Mouse (Mus musculus) kidney, postnatal 25 days (tissue): ENCODE data around the gene Tmco4.

Source experiments
- DNase-seq, 2 experiments: peaks; one replicate each; pipeline ENCODE4 v3.0.0; 2021; ENCODE audit warnings: mixed read lengths in 2 of 2

Tmco4 gene

GRCm38 (mm10) chr4:139024379-139024778 is 51.7 kb downstream of the Tmco4 start:
- DNase-seq: no peak

DNA sequence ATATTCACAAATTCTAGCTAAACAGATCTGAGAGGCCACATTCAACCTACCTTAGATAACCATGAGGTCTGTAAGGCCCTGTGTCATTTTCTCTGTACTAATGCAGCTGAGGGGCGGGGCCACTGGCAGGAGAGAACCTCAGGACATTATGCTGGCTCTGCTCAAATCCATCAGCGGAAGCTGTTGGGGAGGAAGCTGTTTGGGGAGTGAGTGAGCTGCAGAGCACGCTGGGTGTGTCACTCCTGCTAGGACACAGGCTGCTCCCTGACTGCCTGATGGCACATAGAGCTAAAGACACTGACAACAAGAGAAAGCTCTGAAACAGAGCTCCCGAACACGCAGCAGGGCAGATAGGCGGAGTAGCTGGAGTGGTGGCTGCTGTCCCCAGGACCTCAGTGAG is 58.0 kb downstream of the Tmco4 start:
- no peak for DNase-seq

GRCm38 (mm10) chr4:139032521-139032920 is 59.8 kb downstream of the Tmco4 start:
- no peak for DNase-seq

DNA sequence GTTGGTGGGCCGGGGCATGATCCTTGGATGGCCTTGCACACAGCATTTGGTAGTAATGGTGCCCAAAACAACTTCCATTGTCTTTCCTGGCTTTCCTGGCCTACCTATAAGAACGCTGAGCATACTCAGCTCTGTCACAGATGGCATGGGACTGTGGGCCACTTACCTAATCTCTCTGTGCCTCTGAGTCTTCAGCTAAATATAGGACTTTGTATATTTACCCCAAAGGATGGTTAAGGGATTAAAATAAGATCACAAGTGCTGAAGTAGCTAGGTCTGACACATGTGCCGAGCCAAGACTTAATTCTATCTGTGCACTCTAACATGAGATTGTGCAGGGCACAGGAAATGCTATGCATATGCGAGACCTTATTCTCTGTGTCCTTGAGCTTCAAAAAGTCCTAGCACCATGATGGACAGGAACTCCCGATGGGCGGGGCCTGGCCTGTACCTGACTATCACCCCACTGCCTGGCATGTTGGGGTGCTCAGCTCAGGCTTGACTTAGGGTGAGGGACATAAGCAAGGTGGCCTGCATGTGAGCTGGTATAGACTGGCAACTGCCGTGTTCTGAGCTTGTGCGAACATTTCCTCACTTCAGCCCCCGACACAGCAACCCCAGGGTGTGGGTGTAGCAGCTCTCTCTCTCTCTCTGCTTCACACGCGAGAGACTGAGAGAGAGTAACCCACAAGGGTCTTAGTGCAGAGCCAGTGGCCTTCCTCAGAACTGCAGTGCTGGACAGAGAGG is 60.7 kb downstream of the Tmco4 start:
- DNase-seq: no peak

- DNase-seq: no peak
Measured at GRCm38 (mm10) chr4:139034010-139034367, 61.3 kb downstream of the Tmco4 start.

DNA sequence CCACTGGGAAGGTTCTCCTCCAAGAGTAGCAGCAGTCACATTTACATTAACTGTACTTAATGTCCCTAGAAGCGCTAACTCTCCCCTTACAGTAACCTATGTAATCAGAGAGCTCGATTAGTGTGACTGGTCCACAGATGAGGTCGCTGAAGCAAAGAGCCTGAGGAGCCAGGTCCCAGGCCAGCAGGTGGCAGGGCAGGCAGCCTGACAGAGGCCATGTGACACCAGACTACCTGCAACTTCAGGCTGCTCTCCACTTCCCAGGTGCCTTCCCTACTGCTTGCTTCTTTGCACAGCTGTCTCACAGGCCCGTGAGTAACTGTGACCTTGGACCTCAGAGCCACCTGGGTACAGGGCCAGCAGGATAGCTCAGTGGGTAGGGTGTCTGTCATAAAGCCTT is 61.9 kb downstream of the Tmco4 start:
- DNase-seq: no peak

DNA sequence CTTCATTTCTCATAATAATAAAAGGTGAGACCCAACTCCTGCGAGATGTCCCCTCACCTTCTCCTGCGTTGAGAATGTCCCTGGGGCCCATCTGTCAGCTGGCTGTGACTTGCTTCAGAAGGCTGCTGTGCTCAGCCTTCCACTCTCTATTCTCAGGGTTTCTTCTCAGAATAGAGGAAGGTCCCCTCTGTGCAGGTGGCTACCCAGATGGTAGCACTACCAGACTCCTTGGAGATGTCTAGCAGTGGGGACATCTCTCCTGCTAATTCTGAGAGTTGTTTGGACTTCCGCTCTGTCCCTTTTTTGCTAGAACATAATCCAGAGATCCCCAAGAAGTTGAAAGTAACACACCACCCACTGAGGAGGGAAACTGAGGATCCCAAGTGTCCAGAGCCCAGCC is 62.3 kb downstream of the Tmco4 start:
- no peak for DNase-seq

GRCm38 (mm10) chr4:139035799-139036198 is 63.1 kb downstream of the Tmco4 start:
- DNase-seq: no peak

DNA sequence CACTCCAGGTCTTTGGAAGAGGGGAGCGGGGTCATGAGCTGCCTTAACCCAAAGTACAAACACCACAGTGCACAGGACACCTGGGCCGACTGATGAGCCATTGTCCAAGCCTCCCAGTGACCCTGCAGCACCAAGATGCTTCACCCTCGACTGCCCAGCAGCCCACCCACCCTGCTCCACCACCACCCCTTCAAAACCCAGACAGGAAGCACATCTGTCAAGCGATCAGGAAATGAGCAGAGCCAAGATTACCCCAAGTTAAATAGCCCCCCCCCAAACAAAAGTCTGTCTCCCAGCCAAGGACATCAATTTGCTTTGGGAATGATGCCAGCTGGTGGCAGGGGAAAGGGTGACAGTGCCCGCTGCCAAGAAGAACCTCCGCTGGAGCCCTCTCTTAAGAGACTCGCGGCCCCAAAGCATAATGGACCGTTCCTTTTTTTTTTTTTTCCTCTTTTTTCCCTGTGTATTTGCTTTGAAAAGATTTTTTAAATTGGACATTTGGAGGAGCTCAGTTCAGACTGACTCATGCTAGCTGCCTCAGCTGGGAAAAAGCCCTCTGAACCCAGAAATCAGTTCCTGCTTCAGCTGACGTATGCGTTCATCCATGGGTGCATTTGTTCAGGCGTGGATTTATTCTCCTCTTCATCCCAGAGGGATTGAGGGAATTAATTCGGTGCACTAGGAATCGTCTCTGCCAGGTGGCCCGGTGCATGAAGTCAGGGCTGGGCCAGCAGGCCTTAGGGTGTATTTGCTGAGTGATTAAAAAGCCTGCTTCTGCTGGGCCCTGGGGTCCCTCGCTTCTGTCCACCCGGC is 65.3 kb downstream of the Tmco4 start:
- peak; percentile 45 to 55 for DNase-seq

DNA sequence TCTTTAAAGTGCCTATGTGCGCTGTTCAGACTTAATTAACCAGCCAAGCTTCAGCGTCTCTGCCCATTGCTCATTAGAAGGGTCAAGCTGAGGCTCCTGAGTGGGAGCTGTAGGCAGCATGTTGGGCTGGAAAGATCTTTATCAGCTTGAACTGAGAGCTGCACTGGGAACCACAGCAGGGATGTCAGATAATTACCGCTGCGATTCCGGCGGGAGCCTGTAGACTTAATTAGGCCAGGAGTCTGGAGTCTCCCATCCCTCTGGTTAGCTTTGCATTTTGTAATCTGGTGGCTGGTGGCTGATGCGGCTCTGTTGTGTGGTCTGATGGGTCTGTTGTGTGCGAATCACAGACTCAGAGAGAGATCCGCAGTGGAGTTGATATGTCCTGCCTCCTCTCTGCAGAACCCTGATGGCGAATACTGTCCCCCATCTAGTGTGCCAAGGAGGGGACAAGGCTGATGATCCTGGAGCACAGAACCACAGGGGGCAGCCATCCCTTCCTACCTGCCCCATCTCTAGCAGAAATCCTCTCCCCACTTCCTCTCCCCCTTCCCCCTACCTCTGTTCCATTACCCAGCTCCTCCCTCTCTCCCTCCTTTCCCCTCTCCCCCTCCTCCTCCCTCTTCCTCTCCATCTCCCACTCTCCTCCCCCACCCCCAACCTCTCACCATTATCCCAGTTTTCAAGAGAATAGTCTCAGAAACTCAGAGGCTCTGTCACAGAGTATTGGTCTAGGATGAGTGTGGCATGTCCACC is 67.6 kb downstream of the Tmco4 start:
- DNase-seq: no peak

GRCm38 (mm10) chr4:139042611-139043010 is 69.9 kb downstream of the Tmco4 start:
- DNase-seq: no peak

GRCm38 (mm10) chr4:139043600-139043999 is 70.9 kb downstream of the Tmco4 start:
- no peak for DNase-seq

DNA sequence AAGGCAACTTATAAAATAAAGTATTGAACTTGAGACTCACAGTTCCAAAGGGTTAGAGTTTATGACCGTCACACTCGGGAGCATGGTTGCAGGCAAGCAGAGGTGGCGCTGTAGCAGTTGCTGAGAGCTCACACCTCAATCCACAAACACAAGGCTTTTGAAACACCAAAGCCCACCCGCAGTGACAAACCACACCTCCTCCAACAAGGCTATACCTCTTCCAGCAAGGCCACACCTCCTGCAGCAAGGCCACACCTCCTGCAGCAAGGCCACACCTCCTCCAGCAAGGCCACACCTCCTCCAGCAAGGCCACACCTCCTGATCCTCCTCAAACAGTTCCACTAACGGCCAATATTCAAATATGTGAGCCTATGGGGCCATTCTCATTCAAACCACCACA is 71.9 kb downstream of the Tmco4 start:
- DNase-seq: no peak

- no peak for DNase-seq
Measured at GRCm38 (mm10) chr4:139046354-139046753, 73.7 kb downstream of the Tmco4 start.

DNA sequence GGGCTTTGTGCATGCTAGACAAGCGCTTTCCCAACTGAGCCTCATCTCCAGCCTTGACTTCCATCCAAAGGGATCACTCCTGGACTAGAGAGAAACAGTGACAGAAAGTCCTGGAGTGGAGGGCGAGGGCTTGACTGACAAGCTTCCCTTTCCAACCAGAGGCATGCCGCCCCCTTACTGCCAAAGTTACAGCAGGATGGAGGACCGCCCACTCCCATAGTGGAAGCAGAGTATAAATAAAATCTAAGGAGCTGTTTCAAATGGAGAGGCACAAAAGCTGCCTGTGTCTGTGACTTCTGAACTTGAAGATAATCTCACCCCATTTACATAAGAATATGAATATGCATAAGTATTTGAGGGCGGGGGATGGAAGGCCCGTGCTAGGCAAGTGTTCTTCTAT is 75.8 kb downstream of the Tmco4 start:
- DNase-seq: no peak

GRCm38 (mm10) chr4:139052796-139053195 is 80.1 kb downstream of the Tmco4 start:
- DNase-seq: no peak

GRCm38 (mm10) chr4:139053391-139053790 is 80.7 kb downstream of the Tmco4 start:
- no peak for DNase-seq

- DNase-seq: no peak
Measured at GRCm38 (mm10) chr4:139054300-139054923, 81.7 kb downstream of the Tmco4 start.

GRCm38 (mm10) chr4:139055336-139055735 is 82.6 kb downstream of the Tmco4 start:
- no peak for DNase-seq

GRCm38 (mm10) chr4:139055744-139056143 is 83.1 kb downstream of the Tmco4 start:
- DNase-seq: no peak

GRCm38 (mm10) chr4:139057291-139057690 is 84.6 kb downstream of the Tmco4 start:
- no peak for DNase-seq

DNA sequence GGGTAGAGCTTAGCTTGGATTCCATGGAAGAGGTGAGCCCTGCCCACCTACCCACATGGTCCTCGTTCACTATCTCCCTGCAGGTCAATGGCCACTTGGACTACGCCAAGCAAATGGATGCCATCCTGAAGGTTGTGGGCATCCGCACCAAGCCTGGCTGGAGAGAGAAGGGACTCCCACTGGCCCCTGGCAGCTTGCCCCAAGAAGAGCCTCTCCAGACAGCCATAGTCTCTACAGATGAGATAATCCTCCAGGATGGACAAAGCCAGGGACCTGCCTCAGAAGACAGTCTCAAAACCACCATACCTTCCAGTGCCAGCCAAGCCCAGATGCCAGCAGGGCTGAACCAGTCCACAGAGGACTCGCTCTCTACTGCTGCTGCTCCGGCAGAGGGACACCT is 85.3 kb downstream of the Tmco4 start:
- DNase-seq: no peak

GRCm38 (mm10) chr4:139059569-139059968 is 86.9 kb downstream of the Tmco4 start:
- peak; percentile 61 to 63 for DNase-seq
